Mouse (Mus musculus) erythroblast, adult 5-6 weeks (primary cell): ENCODE results near the gene Ccdc57. TPM values are rescaled to one million over a fixed set of nuclear protein-coding genes. Genes with fewer than 3 reads are reported as not detected.

Experiments
- ATAC-seq: replicated peaks from 2 replicates; pipeline ENCODE4 v1.8.0; 2016; ENCODE audit warnings: moderate number of reproducible peaks, mild to moderate bottlenecking, moderate TSS enrichment, inconsistent platforms; ENCODE audit not compliant: poor library complexity, low FRiP score, severe bottlenecking
- total RNA-seq, 2 experiments: library from RNA; stranded (forward) in 1 of 2; stranded (reverse) in 1 of 2; fragments of 150-400 nt in 1 of 2; fragments of 200-764, 138-1000 nt in 1 of 2; gene quantifications; 2 replicates each; pipeline versions ENCODE4 v1.2.3 to v1.2.4; 2015 to 2017; ENCODE audit warnings: low replicate concordance in 2 of 2

The Ccdc57 gene
- total RNA-seq, 2 experiments from 2014 or later, result 4.4 to 5.2 TPM

GRCm38 (mm10) chr11:120913796-120914195, 18.9 kb downstream of the Ccdc57 start:
- no peak; the same call in 1 of the 2 replicates for ATAC-seq

GRCm38 (mm10) chr11:120905430-120905873, 27.2 kb downstream of the Ccdc57 start:
- ATAC-seq, result peak; percentile 78

GRCm38 (mm10) chr11:120904561-120904960, 28.1 kb downstream of the Ccdc57 start:
- ATAC-seq, result no peak

- no peak for ATAC-seq
Measured at GRCm38 (mm10) chr11:120903159-120903850, 29.4 kb downstream of the Ccdc57 start.

- ATAC-seq, result peak; percentile 46
Measured at GRCm38 (mm10) chr11:120902487-120903142, 30.1 kb downstream of the Ccdc57 start.

- no peak for ATAC-seq
Measured at GRCm38 (mm10) chr11:120901729-120902486, 30.8 kb downstream of the Ccdc57 start.

- peak; percentile 84 for ATAC-seq
Measured at GRCm38 (mm10) chr11:120900276-120901244, 32.1 kb downstream of the Ccdc57 start.

- no peak for ATAC-seq
Measured at GRCm38 (mm10) chr11:120898114-120898548, 34.5 kb downstream of the Ccdc57 start.

- no peak; the same call in 1 of the 2 replicates for ATAC-seq
Measured at GRCm38 (mm10) chr11:120895441-120895840, 37.2 kb downstream of the Ccdc57 start.

- ATAC-seq, result no peak
Measured at GRCm38 (mm10) chr11:120894397-120894796, 38.3 kb downstream of the Ccdc57 start.

- ATAC-seq, result no peak
Measured at GRCm38 (mm10) chr11:120889216-120889615, 43.5 kb downstream of the Ccdc57 start.

- ATAC-seq, result no peak
Measured at GRCm38 (mm10) chr11:120888718-120889117, 44.0 kb downstream of the Ccdc57 start.

- ATAC-seq, result no peak
Measured at GRCm38 (mm10) chr11:120887502-120887901, 45.2 kb downstream of the Ccdc57 start.

- ATAC-seq, result no peak
Measured at GRCm38 (mm10) chr11:120886462-120886861, 46.2 kb downstream of the Ccdc57 start.

GRCm38 (mm10) chr11:120883601-120884000, 49.1 kb downstream of the Ccdc57 start:
- ATAC-seq, result no peak

GRCm38 (mm10) chr11:120882931-120883330, 49.7 kb downstream of the Ccdc57 start:
- no peak for ATAC-seq

- no peak for ATAC-seq
Measured at GRCm38 (mm10) chr11:120873206-120873605, 59.5 kb downstream of the Ccdc57 start.

- no peak for ATAC-seq
Measured at GRCm38 (mm10) chr11:120871521-120871920, 61.2 kb downstream of the Ccdc57 start.

GRCm38 (mm10) chr11:120865816-120866215, 66.9 kb downstream of the Ccdc57 start:
- ATAC-seq, result no peak
